Mouse (Mus musculus) small intestine, adult 2 months (tissue): Measurements from ENCODE around the gene C77080.
"Not testable (repeated sequence)": the region's sequence is repeated elsewhere in the genome, so short reads cannot be mapped to it uniquely, and the experiment has no call there.

Experiments used
- CTCF ChIP-seq: fragments of 200-500 bp; IDR thresholded peaks from 2 replicates; pipeline ENCODE4 v1.5.1; 2012; ENCODE audit warnings: low read depth, mild to moderate bottlenecking, control low read depth, inconsistent platforms, low read length, moderate library complexity, mixed read lengths; ENCODE audit not compliant: insufficient replicate concordance, insufficient read length; ENCODE audit errors: extremely low read depth
- POLR2A ChIP-seq: fragments of 200-500 bp; IDR thresholded peaks from 2 replicates; pipeline ENCODE4 v1.6.1; 2012; ENCODE audit warnings: low read depth, mild to moderate bottlenecking, control low read depth, inconsistent platforms, low read length, moderate library complexity

GRCm38 (mm10) chr4:129212486-129212885, 48.7 kb downstream of the C77080 start:
- TF ChIP-seq POLR2A: not testable (repeated sequence)
- peak; percentile 10; the same call in 1 of the 2 replicates for TF ChIP-seq CTCF
